Mouse (Mus musculus) erythroblast, embryonic 14.5 days (primary cell): ENCODE data around the gene Zfp296. TPM values are rescaled to one million over a fixed set of nuclear protein-coding genes. Genes with fewer than 3 reads are reported as not detected.
A peak's percentile ranks its signal among the peaks of the same experiment; 100 is the strongest.

ENCODE experiments used
- H3K27me3 ChIP-seq: 2 replicates; pipeline ENCODE4 v1.6.1; 2012; ENCODE audit warnings: inconsistent platforms; ENCODE audit not compliant: control insufficient read depth
- H3K36me3 ChIP-seq: 2 replicates; pipeline ENCODE4 v1.6.1; 2012; ENCODE audit warnings: mild to moderate bottlenecking, inconsistent platforms; ENCODE audit not compliant: control insufficient read depth
- H3K4me1 ChIP-seq: 2 replicates; pipeline ENCODE4 v1.6.1; 2012; ENCODE audit warnings: inconsistent platforms; ENCODE audit not compliant: control insufficient read depth
- H3K4me3 ChIP-seq: replicated peaks from 2 replicates; pipeline ENCODE3; 2012; ENCODE audit warnings: moderate library complexity, mild to moderate bottlenecking, inconsistent platforms
- H3K9me3 ChIP-seq: 2 replicates; pipeline ENCODE4 v1.6.1; 2012; ENCODE audit warnings: low read length, inconsistent platforms, mixed read lengths; ENCODE audit not compliant: control insufficient read depth
- GATA1 ChIP-seq: IDR thresholded peaks from 2 replicates; pipeline ENCODE4 v1.6.1; 2012; ENCODE audit warnings: low read length, inconsistent platforms, mixed read lengths
- TAL1 ChIP-seq: IDR thresholded peaks from 3 replicates; pipeline ENCODE4 v1.6.1; 2012; ENCODE audit warnings: low read length, inconsistent platforms, mixed read lengths
- polyA plus RNA-seq: library from polyadenylated mRNA; stranded (reverse); fragments of >175 nt; gene quantifications from 2 replicates; pipeline ENCODE4 v1.2.3, GENCODE M21; 2012

Zfp296 gene
- polyA plus RNA-seq, 1 experiment: 0.14 TPM

- Histone ChIP-seq H3K36me3 (peaks cover 38% of the 10 kb centered on the region), H3K27me3 (peaks cover 17% of the 10 kb centered on the region), H3K4me3 (peak overlapping the region; percentile 85), H3K4me1 (peaks cover 91% of the 10 kb centered on the region), H3K9me3 (no peaks in the 10 kb centered on the region; the same call in 1 of the 2 replicates)
- no peak for TF ChIP-seq GATA1
- no peak for TF ChIP-seq TAL1
Observed at GRCm38 (mm10) chr7:19572926-19573775, 3.9 kb upstream of the Zfp296 start.

GRCm38 (mm10) chr7:19573776-19574140, 3.3 kb upstream of the Zfp296 start:
- Histone ChIP-seq H3K36me3 (peaks cover 32% of the 10 kb centered on the region), H3K9me3 (no peaks in the 10 kb centered on the region; the same call in 1 of the 2 replicates), H3K27me3 (peaks cover 20% of the 10 kb centered on the region), H3K4me1 (peaks cover 93% of the 10 kb centered on the region), H3K4me3 (peak overlapping the region; percentile 85)
- no peak for TF ChIP-seq TAL1
- no peak for TF ChIP-seq GATA1

GRCm38 (mm10) chr7:19575559-19575958, 1.5 kb upstream of the Zfp296 start:
- Histone ChIP-seq H3K36me3 (peaks cover 27% of the 10 kb centered on the region), H3K9me3 (no peaks in the 10 kb centered on the region; the same call in 1 of the 2 replicates), H3K27me3 (peaks cover 20% of the 10 kb centered on the region), H3K4me1 (peaks cover 83% of the 10 kb centered on the region), H3K4me3 (no peak overlapping the region)
- TF ChIP-seq GATA1 (no peak), TAL1 (no peak)

- H3K4me1 ChIP-seq: peaks cover 62% of the 10 kb centered on the region
- H3K4me3 ChIP-seq: peak overlapping the region; percentile 65
- H3K27me3 ChIP-seq: peaks cover 20% of the 10 kb centered on the region
- no peak for TF ChIP-seq TAL1
- H3K9me3 ChIP-seq: no peaks in the 10 kb centered on the region; the same call in 1 of the 2 replicates
- H3K36me3 ChIP-seq: peaks cover 32% of the 10 kb centered on the region
Observed at GRCm38 (mm10) chr7:19577877-19578414, 859 bp downstream of the Zfp296 start.

GRCm38 (mm10) chr7:19578436-19578835, 1.3 kb downstream of the Zfp296 start:
- Histone ChIP-seq H3K36me3 (peaks cover 36% of the 10 kb centered on the region), H3K27me3 (peaks cover 20% of the 10 kb centered on the region), H3K4me3 (no peak overlapping the region), H3K4me1 (peaks cover 60% of the 10 kb centered on the region), H3K9me3 (no peaks in the 10 kb centered on the region; the same call in 1 of the 2 replicates)
- TF ChIP-seq TAL1: no peak
- TF ChIP-seq GATA1: no peak

GRCm38 (mm10) chr7:19579751-19580150, 2.7 kb downstream of the Zfp296 start:
- Histone ChIP-seq H3K4me3 (no peak overlapping the region), H3K36me3 (peaks cover 49% of the 10 kb centered on the region), H3K27me3 (peaks cover 20% of the 10 kb centered on the region), H3K9me3 (no peaks in the 10 kb centered on the region; the same call in 1 of the 2 replicates), H3K4me1 (peaks cover 49% of the 10 kb centered on the region)
- no peak for TF ChIP-seq TAL1
- TF ChIP-seq GATA1: no peak

- peaks cover 58% of the 10 kb centered on the region for H3K36me3 ChIP-seq
- peaks cover 40% of the 10 kb centered on the region for H3K4me1 ChIP-seq
- no peaks in the 10 kb centered on the region; the same call in 1 of the 2 replicates for H3K9me3 ChIP-seq
- no peak overlapping the region for H3K4me3 ChIP-seq
- H3K27me3 ChIP-seq: peaks cover 20% of the 10 kb centered on the region
- TF ChIP-seq TAL1: no peak
- TF ChIP-seq GATA1: no peak
Observed at GRCm38 (mm10) chr7:19580634-19581033, 3.5 kb downstream of the Zfp296 start.

GRCm38 (mm10) chr7:19586269-19586668, 9.2 kb downstream of the Zfp296 start:
- Histone ChIP-seq H3K4me1 (peaks cover 10% of the 10 kb centered on the region), H3K27me3 (no peaks in the 10 kb centered on the region), H3K4me3 (no peak overlapping the region), H3K9me3 (peaks cover 5% of the 10 kb centered on the region), H3K36me3 (peaks cover 95% of the 10 kb centered on the region)
- TF ChIP-seq GATA1: no peak
- TF ChIP-seq TAL1: no peak

- Histone ChIP-seq H3K27me3 (no peaks in the 10 kb centered on the region), H3K4me1 (peaks cover 30% of the 10 kb centered on the region), H3K4me3 (no peak overlapping the region), H3K36me3 (peaks cover 99% of the 10 kb centered on the region), H3K9me3 (peaks cover 5% of the 10 kb centered on the region)
- TF ChIP-seq TAL1 (no peak), GATA1 (peak; percentile 56)
Observed at GRCm38 (mm10) chr7:19589207-19589606, 12.1 kb downstream of the Zfp296 start.
